Mouse (Mus musculus): ENCODE measurements at regions not wholly inside any gene's neighbourhood (a gene's known extent, or its start where the extent isn't known, plus 50 kb on each side); places are given as distances from the start of the nearest gene placed in this dataset.

DNA sequence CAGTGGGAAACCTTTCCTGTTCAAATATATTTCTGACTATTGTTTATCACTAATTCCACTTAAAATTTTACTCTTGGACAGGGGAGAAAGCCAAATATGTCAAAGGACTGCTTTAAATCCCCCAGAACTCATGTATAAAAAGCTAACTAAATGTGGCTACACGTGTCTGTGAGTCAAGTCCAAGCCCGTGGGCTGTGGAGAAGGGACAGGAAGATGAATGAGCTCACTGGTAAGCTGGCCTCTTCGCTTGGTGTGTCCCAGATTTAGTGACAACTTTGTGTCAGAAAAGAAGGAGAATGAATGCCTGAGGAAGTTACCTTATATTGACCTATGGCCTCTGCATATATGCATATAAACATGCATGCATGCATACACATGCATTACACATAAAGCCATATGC is 415.3 kb downstream of the Otol1 start:
- no peaks in the 10 kb centered on the region for H3K27me3 ChIP-seq (ENCODE audit: control insufficient read depth, insufficient read depth, insufficient read length)
- H3K4me3 ChIP-seq (ENCODE audit: insufficient read depth, poor library complexity, severe bottlenecking) = no peak overlapping the region
- no peaks in the 10 kb centered on the region for H3K79me3 ChIP-seq (ENCODE audit: low read depth)
- no peak overlapping the region for H3ac ChIP-seq (ENCODE audit: control insufficient read depth, insufficient read length, low read depth)
- no peaks in the 10 kb centered on the region for H3K36me3 ChIP-seq (ENCODE audit: control insufficient read depth, insufficient read depth)
- TF ChIP-seq MYOG (IDR thresholded peaks at IDR 0.05; ENCODE audit: control insufficient read depth, extremely low read depth, insufficient read length) (no peak), FOSL1 (IDR thresholded peaks at IDR 0.05; ENCODE audit: insufficient read depth, low read length, poor library complexity, severe bottlenecking) (no peak), MAX (IDR thresholded peaks at IDR 0.05) (no peak), USF1 (IDR thresholded peaks at IDR 0.05; ENCODE audit: low read depth) (no peak), MYOD1 (IDR thresholded peaks at IDR 0.05; ENCODE audit: control insufficient read depth, insufficient read length, low read depth) (no peak), CTCF (IDR thresholded peaks at IDR 0.05; ENCODE audit: control insufficient read depth, insufficient read depth, insufficient read length) (no peak), CEBPB (IDR thresholded peaks at IDR 0.05; ENCODE audit: low read depth) (no peak)
- no peaks in the 10 kb centered on the region for H3K79me2 ChIP-seq (ENCODE audit: control insufficient read depth, insufficient read depth)

DNA sequence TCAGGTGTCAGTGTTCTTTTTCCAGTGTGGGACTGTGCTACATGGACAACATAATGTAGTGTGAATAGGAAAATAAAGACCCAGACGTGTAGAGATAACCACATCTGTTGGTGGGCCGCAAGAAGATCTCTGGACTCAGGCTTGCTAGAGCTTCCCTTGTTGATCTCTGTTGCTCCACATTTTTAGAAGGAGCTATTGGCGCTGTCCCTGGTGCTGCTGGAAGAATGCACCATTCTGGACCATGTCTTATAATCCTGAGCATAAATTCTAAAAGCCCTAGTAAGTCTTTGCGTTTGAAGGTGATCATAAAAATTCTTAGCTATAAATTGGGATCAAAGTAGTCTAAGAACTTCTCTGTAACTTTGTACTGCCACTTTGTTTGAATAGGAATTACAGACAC is 429.3 kb downstream of the Otol1 start:
- Histone ChIP-seq H3K36me3 (ENCODE audit: control insufficient read depth, insufficient read depth) (no peaks in the 10 kb centered on the region), H3K79me2 (ENCODE audit: control insufficient read depth, insufficient read depth) (no peaks in the 10 kb centered on the region), H3ac (ENCODE audit: control insufficient read depth, insufficient read length, low read depth) (no peak overlapping the region), H3K27me3 (ENCODE audit: control insufficient read depth, insufficient read depth, insufficient read length) (no peaks in the 10 kb centered on the region), H3K79me3 (ENCODE audit: low read depth) (no peaks in the 10 kb centered on the region), H3K4me3 (ENCODE audit: insufficient read depth, poor library complexity, severe bottlenecking) (no peak overlapping the region)
- no peak for TF ChIP-seq CTCF (IDR thresholded peaks at IDR 0.05; ENCODE audit: control insufficient read depth, insufficient read depth, insufficient read length)

DNA sequence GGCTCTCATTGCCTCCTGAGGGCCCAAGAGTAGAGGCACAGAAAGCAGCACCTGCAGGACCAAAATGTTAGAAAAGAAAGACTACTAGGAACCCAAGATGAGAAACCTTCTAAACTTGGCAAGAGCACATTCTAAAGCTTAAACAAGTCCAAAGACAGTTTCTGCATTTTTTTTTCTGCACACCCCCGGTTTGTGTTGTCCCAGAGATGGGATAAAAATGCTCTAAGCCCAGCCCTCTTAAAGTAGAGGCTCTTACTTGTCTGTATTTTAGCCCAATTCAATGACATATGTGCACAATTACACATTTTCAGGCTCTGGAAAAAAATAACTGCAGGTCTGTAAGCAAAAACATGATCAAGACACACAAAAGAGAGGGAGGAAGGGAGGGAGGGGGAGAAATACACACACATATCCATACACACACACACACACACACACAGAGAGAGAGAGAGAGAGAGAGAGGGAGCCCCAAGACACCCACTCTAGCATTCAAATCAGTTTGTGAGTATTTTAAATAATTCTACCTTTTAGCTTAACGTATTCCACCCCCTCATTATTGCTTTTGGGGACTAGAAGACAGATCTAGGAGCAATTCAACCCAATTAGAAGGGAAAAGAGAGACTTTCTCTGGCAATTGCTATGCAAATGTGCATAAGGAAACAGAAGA is 449.9 kb downstream of the Otol1 start:
- H3K36me3 ChIP-seq (ENCODE audit: control insufficient read depth, insufficient read depth) = no peaks in the 10 kb centered on the region
- no peaks in the 10 kb centered on the region for H3K79me3 ChIP-seq (ENCODE audit: low read depth)
- no peaks in the 10 kb centered on the region for H3K79me2 ChIP-seq (ENCODE audit: control insufficient read depth, insufficient read depth)

DNA sequence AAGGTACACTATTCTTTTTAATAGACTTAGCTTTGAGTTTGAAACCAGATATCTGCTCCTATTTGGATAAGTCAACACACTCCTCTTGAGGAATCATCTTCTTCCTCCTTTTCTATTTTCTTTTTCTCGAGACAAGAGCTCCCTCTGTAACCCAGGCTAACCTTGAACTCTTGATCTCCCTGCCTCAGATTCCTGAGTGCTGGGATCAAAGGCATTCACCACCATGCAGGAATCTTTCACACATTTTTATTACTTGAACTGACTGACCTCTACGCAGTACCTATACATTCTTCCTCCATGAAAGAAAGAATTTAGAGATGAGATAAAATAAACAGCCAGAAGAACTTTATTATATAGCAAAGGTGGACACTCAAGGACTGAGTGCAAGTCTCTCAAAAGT is 453.4 kb downstream of the Otol1 start:
- no peaks in the 10 kb centered on the region for H3K27me3 ChIP-seq (ENCODE audit: control insufficient read depth, insufficient read depth, insufficient read length)
- no peaks in the 10 kb centered on the region for H3K79me3 ChIP-seq (ENCODE audit: low read depth)
- H3ac ChIP-seq (ENCODE audit: control insufficient read depth, insufficient read length, low read depth) = no peak overlapping the region
- TF ChIP-seq MYOD1 (IDR thresholded peaks at IDR 0.05; ENCODE audit: control insufficient read depth, insufficient read length, low read depth) = no peak
- TF ChIP-seq USF1 (IDR thresholded peaks at IDR 0.05; ENCODE audit: low read depth) = no peak
- TF ChIP-seq CTCF (IDR thresholded peaks at IDR 0.05; ENCODE audit: control insufficient read depth, insufficient read depth, insufficient read length) = no peak
- no peak for TF ChIP-seq MYOG (IDR thresholded peaks at IDR 0.05; ENCODE audit: control insufficient read depth, extremely low read depth, insufficient read length)
- TF ChIP-seq MAX (IDR thresholded peaks at IDR 0.05) = no peak
- TF ChIP-seq FOSL1 (IDR thresholded peaks at IDR 0.05; ENCODE audit: insufficient read depth, low read length, poor library complexity, severe bottlenecking) = no peak
- TF ChIP-seq CEBPB (IDR thresholded peaks at IDR 0.05; ENCODE audit: low read depth) = no peak
- H3K79me2 ChIP-seq (ENCODE audit: control insufficient read depth, insufficient read depth) = no peaks in the 10 kb centered on the region
- no peak overlapping the region for H3K4me3 ChIP-seq (ENCODE audit: insufficient read depth, poor library complexity, severe bottlenecking)
- H3K36me3 ChIP-seq (ENCODE audit: control insufficient read depth, insufficient read depth) = no peaks in the 10 kb centered on the region

More for the DNA sequence above, 449.9 kb downstream of the Otol1 start:
- no peaks in the 10 kb centered on the region for H3K27me3 ChIP-seq (ENCODE audit: control insufficient read depth, insufficient read depth, insufficient read length)
- TF ChIP-seq MYOD1 (IDR thresholded peaks at IDR 0.05; ENCODE audit: control insufficient read depth, insufficient read length, low read depth) = no peak
- TF ChIP-seq CEBPB (IDR thresholded peaks at IDR 0.05; ENCODE audit: low read depth) = no peak
- no peak for TF ChIP-seq FOSL1 (IDR thresholded peaks at IDR 0.05; ENCODE audit: insufficient read depth, low read length, poor library complexity, severe bottlenecking)
- TF ChIP-seq MYOG (IDR thresholded peaks at IDR 0.05; ENCODE audit: control insufficient read depth, extremely low read depth, insufficient read length) = no peak
- no peak for TF ChIP-seq CTCF (IDR thresholded peaks at IDR 0.05; ENCODE audit: control insufficient read depth, insufficient read depth, insufficient read length)
- TF ChIP-seq MAX (IDR thresholded peaks at IDR 0.05) = no peak
- TF ChIP-seq USF1 (IDR thresholded peaks at IDR 0.05; ENCODE audit: low read depth) = no peak
- H3ac ChIP-seq (ENCODE audit: control insufficient read depth, insufficient read length, low read depth) = no peak overlapping the region
- no peak overlapping the region for H3K4me3 ChIP-seq (ENCODE audit: insufficient read depth, poor library complexity, severe bottlenecking)

DNA sequence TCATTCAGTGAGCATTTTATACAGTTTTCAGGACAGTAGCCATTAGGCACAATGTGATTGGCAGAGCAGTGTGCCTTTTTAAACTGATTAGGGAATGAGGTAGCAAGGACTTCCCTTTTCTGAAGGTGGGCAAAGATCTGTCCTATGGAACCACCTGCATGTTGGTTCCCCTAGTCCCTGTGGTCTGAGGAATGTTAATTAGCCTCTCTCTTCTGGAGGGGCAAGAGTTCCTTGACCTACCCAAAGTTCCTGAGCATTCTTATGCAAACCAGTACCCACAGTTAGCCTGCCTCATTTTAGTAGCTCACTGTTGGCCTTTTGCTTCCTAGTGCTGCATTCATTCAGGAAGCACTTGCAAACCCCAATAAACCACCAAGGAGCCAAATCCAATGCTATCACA is 455.8 kb downstream of the Otol1 start:
- TF ChIP-seq MAX (IDR thresholded peaks at IDR 0.05) (no peak), MYOD1 (IDR thresholded peaks at IDR 0.05; ENCODE audit: control insufficient read depth, insufficient read length, low read depth) (no peak), MYOG (IDR thresholded peaks at IDR 0.05; ENCODE audit: control insufficient read depth, extremely low read depth, insufficient read length) (no peak), USF1 (IDR thresholded peaks at IDR 0.05; ENCODE audit: low read depth) (no peak), CEBPB (IDR thresholded peaks at IDR 0.05; ENCODE audit: low read depth) (no peak), FOSL1 (IDR thresholded peaks at IDR 0.05; ENCODE audit: insufficient read depth, low read length, poor library complexity, severe bottlenecking) (no peak), CTCF (IDR thresholded peaks at IDR 0.05; ENCODE audit: control insufficient read depth, insufficient read depth, insufficient read length) (no peak)
- no peaks in the 10 kb centered on the region for H3K36me3 ChIP-seq (ENCODE audit: control insufficient read depth, insufficient read depth)
- H3K79me3 ChIP-seq (ENCODE audit: low read depth) = no peaks in the 10 kb centered on the region
- no peak overlapping the region for H3ac ChIP-seq (ENCODE audit: control insufficient read depth, insufficient read length, low read depth)
- H3K27me3 ChIP-seq (ENCODE audit: control insufficient read depth, insufficient read depth, insufficient read length) = no peaks in the 10 kb centered on the region
- no peak overlapping the region for H3K4me3 ChIP-seq (ENCODE audit: insufficient read depth, poor library complexity, severe bottlenecking)
- H3K79me2 ChIP-seq (ENCODE audit: control insufficient read depth, insufficient read depth) = no peaks in the 10 kb centered on the region

DNA sequence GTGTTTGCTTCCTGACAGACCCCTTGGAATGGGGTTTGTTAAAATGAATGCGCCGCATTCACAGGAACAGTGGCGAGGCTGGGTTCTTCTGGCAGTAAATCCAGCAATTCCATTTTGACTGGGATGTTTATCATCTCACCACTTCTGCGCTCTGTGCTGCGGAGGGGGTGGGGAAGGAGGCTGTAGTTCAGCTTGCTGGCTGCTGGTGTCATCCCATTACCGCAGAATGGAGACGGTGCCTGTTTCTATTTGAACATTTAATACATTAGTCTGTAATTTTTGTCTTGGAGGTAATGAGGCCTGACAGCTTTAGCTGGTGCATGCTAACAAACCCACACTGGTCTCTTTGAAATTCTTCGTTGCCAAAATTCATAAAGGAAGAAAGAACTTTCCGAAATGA is 475.1 kb downstream of the Otol1 start:
- no peak overlapping the region for H3ac ChIP-seq (ENCODE audit: control insufficient read depth, insufficient read length, low read depth)
- TF ChIP-seq CTCF (IDR thresholded peaks at IDR 0.05; ENCODE audit: control insufficient read depth, insufficient read depth, insufficient read length) = peak; percentile 32
- no peak for TF ChIP-seq MYOD1 (IDR thresholded peaks at IDR 0.05; ENCODE audit: control insufficient read depth, insufficient read length, low read depth)

More for the DNA sequence above, 475.1 kb downstream of the Otol1 start:
- Histone ChIP-seq H3K79me3 (ENCODE audit: low read depth) (no peaks in the 10 kb centered on the region), H3K79me2 (ENCODE audit: control insufficient read depth, insufficient read depth) (no peaks in the 10 kb centered on the region), H3K4me3 (ENCODE audit: insufficient read depth, poor library complexity, severe bottlenecking) (no peak overlapping the region), H3K27me3 (ENCODE audit: control insufficient read depth, insufficient read depth, insufficient read length) (no peaks in the 10 kb centered on the region), H3K36me3 (ENCODE audit: control insufficient read depth, insufficient read depth) (no peaks in the 10 kb centered on the region)

All from C2C12 (cell line).